ENCODE assay signal across 8 mouse cellular contexts in genomic region chrX:74328725-74329161, GRCm38 (mm10). TPM values are rescaled to one million over a fixed set of nuclear protein-coding genes. Genes with fewer than 3 reads are reported as not detected.
DNase-seq lines count a peak whose midpoint lies in the region; ATAC-seq and TF ChIP-seq lines count a peak whose summit lies in the region.

Gene Plxna3, plus strand, starts transcription at chrX:74329066.

- peak within 1 kb of the TSS; percentile 51 for H3K9ac ChIP-seq in hindbrain, postnatal 0 days (replicated peaks; ENCODE audit: low read length)

- H3K27me3 ChIP-seq in hindbrain, postnatal 0 days (ENCODE audit: insufficient read depth, low read length) = no peaks in the 10 kb centered on the region

- H3K9me3 ChIP-seq in hindbrain, postnatal 0 days (ENCODE audit: low read length) = no peaks in the 10 kb centered on the region

- peak; percentile 97 for ATAC-seq in common myeloid progenitor, adult 5-6 weeks (replicated peaks; ENCODE audit: low read depth, poor library complexity, severe bottlenecking)
- peak; percentile 94 for ATAC-seq in hindbrain, postnatal 0 days
- ATAC-seq in megakaryocyte progenitor cell, adult 5-6 weeks (replicated peaks; ENCODE audit: poor library complexity) = peak; percentile 92

- H3K4me3 ChIP-seq in hindbrain, postnatal 0 days (ENCODE audit: low read length) = peak within 1 kb of the TSS; percentile 43

- intact Hi-C loops in left cerebral cortex, postnatal 10 days (cut with DNase I) = no loop called here

- H3K4me2 ChIP-seq in hindbrain, postnatal 0 days (ENCODE audit: low read depth, low read length) = peak within 1 kb of the TSS; percentile 64

- no peak for TF ChIP-seq CTCF in hindbrain, postnatal 0 days (IDR thresholded peaks at IDR 0.05; ENCODE audit: low read depth)

- WGBS in hindbrain, postnatal 0 days = 35% methylated on average over 29 of the region's 30 CpGs

- DNase-seq in adipocyte (ENCODE audit: low spot score) = peak; percentile 70
- peak; percentile 37 for DNase-seq in gastrocnemius, adult 8-10 months (ENCODE audit: low spot score in 2 of 2)
- peak; percentile 76 for DNase-seq in hindbrain, postnatal 0 days (ENCODE audit: low spot score)
- DNase-seq in left cerebral cortex, postnatal 10 days (ENCODE audit: extremely low spot score in 1 of 2, low spot score in 2 of 2) = peak; percentile 41 to 79
- peak; percentile 59 for DNase-seq in right cerebral cortex, postnatal 14 days
- peak; percentile 79 for DNase-seq in yolk sac, embryonic 10.5 days (ENCODE audit: low spot score)

- peak within 1 kb of the TSS; percentile 86 for H3K27ac ChIP-seq in hindbrain, postnatal 0 days

- H3K36me3 ChIP-seq in hindbrain, postnatal 0 days (ENCODE audit: insufficient read depth, low read length) = no peaks in the 10 kb centered on the region

- H3K4me1 ChIP-seq in hindbrain, postnatal 0 days (ENCODE audit: insufficient read depth, low read length) = peaks cover 10% of the 10 kb centered on the region; the same call in 1 of the 2 replicates

RNA-seq across cellular contexts. Expression of gene Plxna3, which starts in this region (rescaled TPM):
- total RNA-seq in common myeloid progenitor, adult 5-6 weeks (2017) = 0.92 and 1.2 TPM in 2 replicates
- total RNA-seq in gastrocnemius, adult 8-10 months (2022) = under 1 TPM; 0.27 to 0.73 (median 0.58) TPM
- 124 and 149 TPM in 2 replicates for total RNA-seq in hindbrain, postnatal 0 days (2014; rRNA removed)
- 17.9 and 20.1 TPM in 2 replicates for polyA plus RNA-seq in hindbrain, postnatal 0 days (2015; fragmentation: Nextera tagmentation; extraction: Ambion mirVana)
- total RNA-seq in left cerebral cortex, postnatal 10 days (2021) = 10 to 100 TPM; 65.7 to 74.2 TPM
- 3.4 and 4.5 TPM in 2 replicates for total RNA-seq in megakaryocyte progenitor cell, adult 5-6 weeks (2015)
- total RNA-seq in megakaryocyte progenitor cell, adult 5-6 weeks (2017) = 0.54 and 0.62 TPM in 2 replicates

Comparison
In these comparisons a context has a peak if more than half of its experiments do, and no peak if none do; other contexts are left out.
1. Peak in every context shown above with its lines: DNase-seq, ATAC-seq, H3K4me3 ChIP-seq and H3K27ac ChIP-seq.
2. RNA of gene Plxna3 (total RNA-seq): 124 to 149 TPM in hindbrain, postnatal 0 days and 65.7 to 74.2 TPM in left cerebral cortex, postnatal 10 days; 0.54 to 4.5 TPM in megakaryocyte progenitor cell, adult 5-6 weeks, 0.92 to 1.2 TPM in common myeloid progenitor, adult 5-6 weeks and 0.27 to 0.73 TPM in gastrocnemius, adult 8-10 months; every median in the first group is over 10 times any median in the second.
3. Peak in DNase-seq in gastrocnemius, adult 8-10 months; RNA of the gene not detected or under 1 TPM.